Mouse (Mus musculus): ENCODE data around the gene Helz.

Gene Helz

GRCm38 (mm10) chr11:107728073-107728863 lies 180.5 kb downstream of the Helz start:
- no peak for DNase-seq (ENCODE audit: low read depth)

- DNase-seq (ENCODE audit: low read depth): no peak
Observed at GRCm38 (mm10) chr11:107729141-107729540, 181.4 kb downstream of the Helz start.

- no peak for DNase-seq (ENCODE audit: low read depth)
Observed at GRCm38 (mm10) chr11:107730940-107731339, 183.2 kb downstream of the Helz start.

DNA sequence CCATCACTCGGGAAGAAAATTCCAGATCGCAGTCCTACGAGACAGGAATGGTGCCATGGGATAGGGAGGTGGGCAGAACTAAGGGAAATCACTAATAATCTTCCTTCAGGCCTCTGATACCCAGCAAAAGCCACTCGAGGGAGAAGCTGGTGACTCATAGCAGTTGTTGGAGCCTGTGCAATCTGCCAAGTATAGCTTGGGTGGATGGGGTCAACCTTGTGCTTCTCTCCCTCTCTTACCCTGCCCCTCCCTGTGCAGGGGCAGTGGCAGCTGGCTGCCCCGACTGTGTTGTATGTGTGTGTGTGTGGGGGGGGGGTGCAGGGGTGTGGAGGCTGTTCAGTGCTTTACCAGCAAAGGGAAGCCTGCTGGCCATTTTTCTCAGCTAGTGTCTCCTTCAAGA lies 183.8 kb downstream of the Helz start:
- peak; percentile 76 for DNase-seq (ENCODE audit: low read depth)

- DNase-seq (ENCODE audit: low read depth): peak; percentile 44
Observed at GRCm38 (mm10) chr11:107734133-107734532, 186.4 kb downstream of the Helz start.

DNA sequence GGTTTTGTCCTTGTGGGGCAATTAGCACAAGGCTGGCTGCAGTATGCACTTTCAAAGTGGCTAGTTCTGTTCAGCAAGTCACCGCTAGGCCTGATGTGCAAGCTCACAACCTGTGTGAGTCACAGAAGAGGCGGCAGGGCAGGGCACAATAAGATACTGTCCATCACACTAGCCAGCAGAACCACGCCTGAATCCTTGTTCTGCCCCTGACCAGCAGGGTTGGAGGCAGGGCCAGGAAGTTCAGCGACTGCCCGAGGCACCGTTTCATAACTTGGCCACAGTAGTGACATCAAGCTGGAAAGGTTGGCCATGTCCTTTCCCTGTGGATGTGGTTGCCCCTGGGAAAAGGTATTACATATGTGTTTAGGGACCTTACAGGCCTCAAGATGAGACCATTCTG lies 190.2 kb downstream of the Helz start:
- DNase-seq (ENCODE audit: low read depth): no peak

GRCm38 (mm10) chr11:107738418-107739099 lies 190.8 kb downstream of the Helz start:
- no peak for DNase-seq (ENCODE audit: low read depth)

DNA sequence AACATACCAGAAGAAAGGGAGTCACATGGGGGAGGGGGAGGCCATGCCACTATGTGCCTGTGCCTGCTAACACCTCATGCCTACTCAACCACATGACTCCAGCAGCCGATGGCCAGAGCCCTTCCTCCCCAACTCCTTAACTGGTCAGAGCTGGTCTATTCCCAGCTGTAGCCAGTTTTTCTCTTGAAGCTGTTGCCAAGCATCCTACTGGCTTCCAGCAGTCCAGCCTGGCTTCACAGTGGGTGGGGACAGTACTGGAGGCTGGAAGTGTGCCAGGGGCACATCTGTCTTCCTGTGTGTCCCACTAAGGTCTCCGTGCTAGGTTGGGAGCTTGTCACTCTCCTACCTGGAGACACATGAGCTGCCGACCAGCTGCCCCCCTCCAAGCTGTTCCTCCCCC lies 195.4 kb downstream of the Helz start:
- no peak for DNase-seq (ENCODE audit: low read depth)
